Mouse (Mus musculus) ovary, postnatal 14 days (tissue): ENCODE measurements at regions not wholly inside any gene's neighbourhood (a gene's known extent, or its start where the extent isn't known, plus 50 kb on each side); places are given as distances from the start of the nearest gene placed in this dataset.
A peak's percentile ranks its signal among the peaks of the same experiment; 100 is the strongest.

Experiments used
- DNase-seq: peaks from one replicate; pipeline ENCODE4 v3.0.0; 2022; ENCODE audit warnings: low spot score

GRCm38 (mm10) chr8:126538136-126538535, 55.6 kb downstream of the Irf2bp2 start:
- no peak for DNase-seq

GRCm38 (mm10) chr8:126536928-126537618, 56.7 kb downstream of the Irf2bp2 start:
- DNase-seq: peak; percentile 66

GRCm38 (mm10) chr8:126536132-126536927, 57.5 kb downstream of the Irf2bp2 start:
- DNase-seq: no peak

- DNase-seq: no peak
Measured at GRCm38 (mm10) chr8:126532284-126532974, 57.6 kb upstream of the Tarbp1 start.

- no peak for DNase-seq
Measured at GRCm38 (mm10) chr8:126531459-126531858, 56.6 kb upstream of the Tarbp1 start.

GRCm38 (mm10) chr8:126529409-126529808, 54.5 kb upstream of the Tarbp1 start:
- no peak for DNase-seq

- DNase-seq: no peak
Measured at GRCm38 (mm10) chr8:126528434-126529080, 53.7 kb upstream of the Tarbp1 start.

GRCm38 (mm10) chr8:126526864-126527571, 52.2 kb upstream of the Tarbp1 start:
- peak; percentile 54 for DNase-seq

GRCm38 (mm10) chr8:126525575-126525974, 50.7 kb upstream of the Tarbp1 start:
- no peak for DNase-seq
